Mouse (Mus musculus): ENCODE data around the gene Fra10ac1.

Fra10ac1 gene

DNA sequence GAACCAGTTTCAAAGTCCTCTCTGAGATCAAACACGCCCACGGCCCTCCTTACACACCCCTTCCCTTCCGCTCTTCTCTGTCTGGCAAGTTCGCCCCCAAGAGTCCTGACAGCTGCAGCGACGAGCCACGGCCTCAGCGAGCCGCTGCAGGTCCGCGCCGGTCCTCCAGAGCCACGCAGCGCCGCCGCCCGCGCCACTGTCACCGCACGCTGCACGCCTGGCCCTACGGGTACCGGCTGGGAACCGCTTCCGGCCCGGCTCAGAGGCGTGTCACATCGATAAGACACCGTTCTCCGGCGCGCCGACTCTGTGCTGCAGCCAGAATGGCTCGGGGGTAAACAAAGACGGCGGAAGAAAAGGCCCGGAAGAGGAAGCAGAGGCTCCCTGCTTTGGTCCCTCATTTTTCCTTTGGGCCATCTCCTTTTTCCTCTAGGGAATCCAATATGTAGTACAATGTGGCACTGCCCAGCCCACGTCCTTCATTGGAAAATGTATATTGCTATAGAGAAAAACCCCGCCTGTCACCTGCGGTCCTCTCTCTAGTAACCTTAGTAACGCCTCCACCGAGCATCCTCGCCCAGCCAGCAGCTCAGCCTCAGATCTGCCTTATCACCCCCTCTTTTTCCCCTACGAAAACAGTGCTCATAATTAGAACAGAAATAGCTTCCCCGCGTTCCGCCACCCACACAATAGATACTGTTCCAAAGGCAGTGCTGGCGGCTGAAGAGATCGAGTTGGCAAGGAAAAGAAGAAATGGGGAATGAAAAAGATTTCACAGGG lies at the start of gene Fra10ac1:
Gene Fra10ac1, minus strand, starts transcription at position 252 of the 780 bp plus-strand sequence.
- peak; percentile 93 to 97 for DNase-seq (ENCODE audit: inconsistent age in 2 of 2, low spot score in 1 of 2)

DNA sequence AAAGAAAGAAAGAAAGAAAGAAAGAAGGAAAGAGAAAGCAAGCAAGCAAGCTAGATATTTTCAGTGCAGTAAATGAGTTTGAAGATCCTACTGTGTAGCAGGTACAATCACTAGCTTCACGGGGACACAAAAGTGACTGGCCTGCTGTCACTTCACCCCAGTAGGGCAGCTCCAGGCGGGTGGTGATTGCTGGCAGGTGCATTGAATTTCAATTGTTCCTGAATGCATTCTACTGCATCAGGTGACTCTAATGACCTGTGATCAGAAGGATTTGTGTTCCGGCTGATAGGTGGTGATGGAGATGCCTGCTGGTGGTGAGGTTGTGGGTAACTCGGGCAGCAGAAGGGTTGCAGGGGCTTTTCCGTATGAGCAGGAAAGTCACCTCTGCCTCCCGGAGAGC lies 47.1 kb upstream of the Fra10ac1 start:
- DNase-seq (ENCODE audit: inconsistent age in 2 of 2, low spot score in 1 of 2) = no peak

DNA sequence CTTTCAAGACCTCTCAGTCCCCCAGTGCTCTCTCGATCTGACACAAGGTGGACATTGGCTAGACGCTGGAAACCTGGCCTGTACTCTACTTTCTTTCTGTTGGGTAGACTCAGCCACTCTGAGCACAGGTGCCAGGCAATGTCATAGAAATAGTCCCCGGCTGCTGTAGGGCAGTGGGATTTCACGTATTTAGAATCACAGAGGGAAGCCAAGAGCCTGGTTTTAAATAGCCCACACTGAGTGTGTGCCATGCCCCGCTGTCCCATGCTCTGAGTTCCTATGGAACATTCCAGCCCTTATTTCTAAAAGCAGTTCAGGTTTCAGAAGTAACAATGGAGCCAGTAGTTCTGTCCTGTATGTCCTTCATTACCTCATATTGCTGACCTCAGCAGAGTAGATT lies 43.5 kb upstream of the Fra10ac1 start:
- DNase-seq (ENCODE audit: inconsistent age in 2 of 2, low spot score in 1 of 2) = no peak

DNA sequence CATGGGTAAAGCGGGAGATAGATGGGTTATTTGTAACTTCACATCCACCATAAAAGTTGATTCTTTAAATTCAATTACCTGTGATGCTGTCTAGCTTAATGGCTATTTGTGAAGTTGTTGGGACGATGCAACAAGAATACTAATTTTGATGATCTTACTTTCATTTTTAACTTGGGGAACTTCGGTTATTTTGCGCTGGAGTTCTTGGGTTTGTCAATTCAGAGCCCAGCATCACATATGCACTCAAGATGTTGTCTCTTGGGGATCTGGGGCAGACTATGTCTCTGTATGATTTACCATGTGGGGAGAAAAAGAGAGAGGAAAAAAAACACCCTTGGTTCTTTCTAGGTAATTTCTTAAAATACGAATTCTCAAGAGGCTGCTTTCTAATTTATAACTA lies 41.8 kb upstream of the Fra10ac1 start:
- no peak for DNase-seq (ENCODE audit: inconsistent age in 2 of 2, low spot score in 1 of 2)

DNA sequence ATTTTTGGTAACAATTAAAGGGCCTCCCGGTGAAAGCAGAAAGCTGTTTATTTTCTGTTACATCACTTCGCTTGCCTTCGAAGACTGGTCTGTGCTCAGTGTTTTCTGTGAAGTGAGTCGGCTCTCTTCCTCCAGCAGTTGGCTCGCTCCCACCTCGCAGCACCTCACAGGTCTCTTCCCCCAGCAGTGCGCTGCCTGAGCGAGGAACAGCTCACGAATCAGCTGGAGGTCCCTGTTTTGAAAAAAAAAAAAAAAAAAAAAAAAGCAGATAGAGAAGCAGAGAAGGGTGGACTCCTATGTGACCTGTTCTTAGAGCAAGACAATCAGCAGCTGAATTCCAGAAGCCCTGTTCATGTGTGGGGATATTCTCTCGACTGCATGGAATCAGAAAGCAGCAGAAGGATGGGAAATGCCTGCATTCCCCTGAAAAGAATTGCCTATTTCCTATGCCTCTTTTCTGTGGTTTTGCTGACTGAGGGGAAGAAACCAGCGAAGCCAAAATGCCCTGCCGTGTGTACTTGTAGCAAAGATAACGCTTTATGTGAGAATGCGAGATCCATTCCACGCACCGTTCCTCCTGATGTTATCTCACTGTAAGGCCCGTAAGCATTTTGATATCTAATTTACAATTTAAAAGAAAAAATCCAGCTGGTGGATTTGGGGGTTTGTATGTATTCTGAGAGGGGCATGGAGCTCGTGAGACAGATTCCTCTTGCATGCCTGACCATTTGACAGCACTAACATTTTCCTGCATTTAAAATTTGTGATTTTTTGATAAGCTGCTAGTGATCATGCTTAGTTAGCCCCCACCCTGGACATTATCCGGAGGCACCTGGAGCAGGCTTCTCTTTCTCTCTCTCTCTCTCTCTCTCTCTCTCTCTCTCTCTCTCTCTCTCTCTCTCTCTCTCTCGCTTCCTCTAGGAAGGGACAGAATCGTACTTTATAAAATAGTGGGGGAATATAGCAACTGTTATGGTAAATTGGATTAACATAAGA lies 40.8 kb upstream of the Fra10ac1 start, which contains the start of gene Lgi1:
Gene Lgi1, plus strand, starts transcription at position 32 of the 996 bp plus-strand sequence.
- DNase-seq (ENCODE audit: inconsistent age in 2 of 2, low spot score in 1 of 2) = no peak

DNA sequence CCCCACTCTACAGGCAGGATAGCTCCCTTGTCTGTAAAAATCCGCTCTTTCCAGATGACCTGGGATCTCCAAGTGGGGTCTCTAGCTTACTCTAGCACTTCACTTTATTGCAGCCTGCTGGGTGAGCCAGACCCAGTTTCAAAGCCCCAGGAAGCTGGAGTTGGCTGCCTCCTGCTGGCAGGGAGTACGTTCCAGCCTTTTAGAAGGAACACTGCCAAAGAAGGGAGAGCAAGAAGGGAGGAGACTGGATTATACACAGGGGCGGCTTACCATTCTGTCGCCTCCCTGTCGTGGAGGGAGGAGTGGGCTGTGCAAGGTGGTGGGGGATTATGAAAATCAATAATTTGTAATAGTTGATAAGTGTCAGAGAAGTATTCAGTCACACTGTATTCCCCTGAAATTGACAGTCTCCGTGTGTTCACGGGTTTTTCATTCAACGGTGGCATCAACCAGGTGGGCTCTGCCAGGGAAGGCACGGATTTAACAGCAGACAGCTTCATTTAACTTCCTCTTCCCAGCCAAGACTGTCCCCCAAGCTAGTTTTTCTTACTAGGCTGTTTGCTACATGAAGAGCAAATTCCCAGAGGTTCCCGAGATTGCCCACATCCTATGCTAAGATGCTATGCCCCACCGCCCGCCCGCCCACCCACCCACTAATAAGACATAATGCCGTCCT lies 40.0 kb upstream of the Fra10ac1 start:
- DNase-seq (ENCODE audit: inconsistent age in 2 of 2, low spot score in 1 of 2) = peak; percentile 18 to 51

DNA sequence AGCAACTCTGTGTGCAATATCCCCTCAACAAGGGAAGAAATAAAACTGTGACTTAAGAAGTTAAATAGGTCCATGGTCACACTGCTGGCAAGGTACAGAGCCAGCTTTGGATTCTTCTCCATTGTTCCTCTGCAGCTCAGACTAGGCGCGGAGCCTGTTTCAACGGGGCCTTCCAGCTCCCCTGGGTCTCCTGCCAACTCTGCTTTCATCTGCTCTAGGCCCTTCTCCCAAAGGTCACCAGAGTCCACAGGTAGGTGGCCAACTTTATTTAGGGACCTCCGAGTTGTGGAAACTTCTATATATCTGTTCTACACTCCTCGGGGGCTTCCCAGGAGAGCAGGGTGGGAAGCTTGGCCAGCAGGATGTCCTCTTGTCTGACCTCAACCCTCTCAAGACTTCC lies 37.4 kb upstream of the Fra10ac1 start:
- no peak for DNase-seq (ENCODE audit: inconsistent age in 2 of 2, low spot score in 1 of 2)

DNA sequence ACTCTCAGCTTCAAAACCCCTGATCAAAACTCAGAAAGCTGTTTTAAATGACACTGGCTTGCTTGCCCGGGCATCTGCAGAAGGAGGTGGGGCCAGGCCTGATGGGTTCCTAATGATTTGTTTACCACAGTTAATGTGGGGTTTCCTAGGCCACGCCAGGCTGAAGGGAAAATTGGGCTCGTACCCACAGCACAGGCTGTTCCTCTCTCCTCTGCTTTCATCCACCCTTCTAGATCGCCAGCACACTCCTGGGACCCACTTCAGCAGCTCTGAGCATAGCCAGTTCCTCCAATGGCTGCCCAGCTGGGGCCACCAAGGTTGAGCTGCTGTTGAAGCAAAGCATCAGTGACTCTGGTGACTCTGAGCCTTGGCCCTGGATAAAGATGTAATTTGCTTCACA lies 36.4 kb upstream of the Fra10ac1 start:
- DNase-seq (ENCODE audit: inconsistent age in 2 of 2, low spot score in 1 of 2) = no peak

DNA sequence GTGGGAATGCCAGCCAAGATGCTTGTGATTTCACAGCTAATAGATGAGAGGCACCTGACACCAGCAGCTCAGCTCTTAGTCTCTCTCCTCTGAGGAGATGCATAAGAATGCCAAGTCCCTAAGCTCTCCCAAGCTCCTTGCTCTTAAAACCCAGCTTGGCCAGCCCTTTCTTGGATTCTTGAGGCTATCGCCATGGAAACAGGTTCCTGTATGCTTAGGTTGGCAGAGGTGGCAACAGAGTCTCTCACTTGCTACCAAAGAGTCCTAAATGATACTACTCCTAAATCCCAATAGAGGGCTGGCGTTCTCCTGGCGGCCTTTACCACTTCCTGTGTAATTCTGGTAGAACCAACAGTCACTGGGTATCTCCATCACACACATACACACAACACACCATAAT lies 35.5 kb upstream of the Fra10ac1 start:
- no peak for DNase-seq (ENCODE audit: inconsistent age in 2 of 2, low spot score in 1 of 2)

DNA sequence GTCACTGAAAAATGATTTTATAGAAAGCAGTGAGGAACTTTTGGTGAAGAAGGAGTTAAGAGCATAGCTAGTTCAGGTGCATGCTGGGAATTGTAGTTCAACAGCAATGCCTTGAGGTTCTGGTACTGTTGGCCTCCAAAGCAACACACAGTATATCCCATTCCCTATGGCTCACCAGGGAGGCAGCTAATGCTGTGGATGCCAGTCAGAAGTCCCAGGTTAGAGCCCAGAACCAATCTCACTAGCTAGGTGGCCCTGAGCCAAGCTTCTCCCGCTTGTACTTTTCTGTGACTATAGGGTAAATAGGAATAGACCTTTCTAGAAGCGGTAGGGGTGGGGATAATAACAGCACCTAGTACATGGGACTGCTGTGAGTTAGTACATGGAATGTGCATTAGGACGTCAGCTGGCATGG lies 34.7 kb upstream of the Fra10ac1 start:
- DNase-seq (ENCODE audit: inconsistent age in 2 of 2, low spot score in 1 of 2) = peak in 1 of 2 experiments; percentile 30

DNA sequence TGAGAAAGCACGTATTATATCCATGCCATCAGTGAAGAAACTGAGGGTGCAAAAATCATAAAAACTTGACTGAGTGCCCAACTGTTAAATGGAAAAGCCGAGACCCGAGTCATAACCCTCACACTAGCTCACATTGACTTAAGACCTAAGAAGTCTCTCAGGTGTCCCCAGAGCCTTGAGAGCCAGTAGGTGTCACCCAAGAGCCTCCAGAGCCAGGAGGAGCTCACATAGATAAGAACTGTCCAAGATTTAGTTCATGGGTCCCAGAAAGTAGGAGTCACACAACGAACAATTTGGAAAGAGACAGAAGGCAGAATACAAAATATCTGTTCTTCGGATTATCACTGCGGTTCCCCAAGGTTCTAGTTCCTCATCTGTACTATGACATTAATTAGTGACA lies 29.8 kb upstream of the Fra10ac1 start:
- peak; percentile 48 to 71 for DNase-seq (ENCODE audit: inconsistent age in 2 of 2, low spot score in 1 of 2)

DNA sequence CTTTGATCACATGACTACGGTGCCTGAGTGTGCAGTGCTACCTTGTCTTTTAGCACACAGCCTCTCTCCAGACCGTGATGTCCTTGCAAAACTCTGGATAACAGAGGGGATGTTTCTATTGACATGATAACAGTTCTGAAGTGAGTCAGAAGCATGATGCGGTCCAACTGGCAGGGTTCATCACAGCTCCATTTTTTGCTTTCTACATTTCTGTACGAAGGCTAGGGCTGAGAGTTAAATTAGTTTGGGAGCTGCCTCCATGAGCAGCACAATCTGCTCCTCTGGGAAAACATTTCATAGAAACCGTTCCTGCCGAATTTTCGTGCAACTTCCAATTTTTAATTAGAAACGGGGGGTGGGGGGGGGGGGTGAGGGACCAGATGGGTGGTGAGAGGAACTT lies 25.7 kb upstream of the Fra10ac1 start:
- DNase-seq (ENCODE audit: inconsistent age in 2 of 2, low spot score in 1 of 2) = no peak

DNA sequence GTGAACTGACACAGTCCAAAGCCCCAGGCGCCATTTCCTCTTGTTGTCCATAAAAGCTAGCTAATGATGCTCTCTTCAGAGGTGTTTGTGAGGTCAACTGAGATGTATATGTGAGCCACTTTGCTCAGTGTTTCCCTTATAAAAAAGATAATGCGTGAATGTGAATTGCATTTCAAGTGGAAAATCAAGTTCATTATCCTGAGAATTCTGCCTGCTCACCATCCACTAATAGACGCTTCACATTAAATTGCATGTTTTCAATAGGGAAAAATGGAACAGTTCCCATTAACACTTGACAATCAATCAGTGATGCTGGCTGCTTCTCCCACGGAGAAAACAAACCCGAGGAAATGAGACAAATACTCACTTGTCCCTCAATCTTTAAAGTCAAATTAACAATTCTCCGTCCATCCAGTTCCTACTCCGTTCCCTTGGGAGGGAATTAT lies 22.2 kb upstream of the Fra10ac1 start:
- DNase-seq (ENCODE audit: inconsistent age in 2 of 2, low spot score in 1 of 2) = no peak

DNA sequence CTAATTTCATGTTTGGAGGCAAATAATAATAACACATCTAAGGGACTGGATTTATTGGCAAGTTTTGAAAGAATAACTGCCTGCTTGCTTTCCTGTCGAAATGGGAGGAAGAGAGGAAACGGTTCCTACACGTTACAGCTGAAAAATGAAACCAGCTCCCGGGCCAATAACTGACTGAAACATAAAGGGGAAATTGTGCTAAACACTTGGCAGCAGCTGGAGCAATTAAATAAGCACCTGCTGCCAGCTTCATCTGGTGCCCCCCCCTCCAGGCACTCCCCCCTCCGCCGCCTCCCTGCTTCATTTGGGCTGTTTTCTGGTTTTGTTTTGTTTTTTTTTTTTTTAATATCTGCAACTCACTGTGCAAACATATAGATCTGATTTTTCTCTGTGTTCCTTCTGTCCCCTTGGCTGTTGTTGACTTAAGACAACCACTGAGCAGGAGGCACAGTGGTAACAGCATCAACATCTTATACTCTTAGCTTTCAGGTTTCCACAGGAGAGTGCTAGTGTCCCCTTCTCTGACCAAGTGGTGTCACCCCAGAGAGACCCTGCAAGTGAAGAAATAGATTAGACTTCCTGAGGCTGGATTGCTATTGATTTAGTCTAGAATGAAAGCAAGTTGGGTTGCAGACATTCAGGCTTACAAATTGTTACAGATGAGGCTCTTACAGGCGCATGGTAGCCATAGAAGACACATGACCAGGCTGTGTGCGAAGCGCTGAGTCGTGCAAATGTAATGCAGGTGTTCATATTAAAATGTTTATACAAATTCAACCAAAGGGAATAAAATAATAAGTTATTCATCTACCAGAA lies 21.6 kb upstream of the Fra10ac1 start:
- no peak for DNase-seq (ENCODE audit: inconsistent age in 2 of 2, low spot score in 1 of 2)

DNA sequence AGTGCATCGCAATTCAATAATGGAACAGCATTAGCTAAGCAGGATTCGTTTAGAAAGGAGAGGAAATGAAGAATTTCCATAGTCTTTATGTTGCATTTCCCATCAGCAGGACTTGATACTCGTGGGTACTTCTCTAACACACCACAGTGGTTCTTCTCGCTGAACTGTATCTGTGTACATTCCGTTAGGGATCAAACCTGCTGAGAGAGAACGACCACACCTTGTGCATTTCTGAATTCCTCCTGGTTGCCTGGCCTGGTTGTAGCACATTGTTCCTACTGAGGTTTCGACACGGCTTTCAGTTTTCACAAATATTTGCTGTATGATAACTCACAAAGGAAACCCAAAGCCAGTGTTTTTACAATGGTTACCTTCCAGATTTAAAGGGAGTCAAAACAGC lies 20.8 kb upstream of the Fra10ac1 start:
- DNase-seq (ENCODE audit: inconsistent age in 2 of 2, low spot score in 1 of 2) = no peak

DNA sequence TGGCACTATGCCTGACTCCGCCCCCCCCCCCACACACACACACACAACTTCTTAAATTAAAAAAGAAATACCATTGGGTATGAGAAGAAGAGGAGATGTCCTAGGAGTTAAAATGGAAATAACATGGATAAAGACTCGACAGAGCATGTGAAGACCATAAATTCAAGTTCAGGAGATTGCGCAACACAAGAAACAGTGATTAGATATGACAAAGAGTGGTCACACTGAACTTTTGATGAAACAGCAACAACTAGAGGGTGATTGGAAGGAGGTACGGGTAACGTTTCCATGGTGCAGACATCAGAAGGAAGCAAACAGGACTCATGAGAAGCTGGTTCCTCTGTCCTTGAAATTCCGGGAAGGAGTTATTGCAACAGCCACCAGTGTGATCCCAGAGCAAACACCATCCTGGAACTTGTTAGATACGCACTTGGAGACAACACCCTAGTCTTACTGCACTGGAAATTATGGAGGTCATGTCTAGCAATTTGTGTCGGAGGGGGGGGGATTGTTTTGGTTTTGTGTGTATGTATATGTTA lies 18.4 kb upstream of the Fra10ac1 start:
- DNase-seq (ENCODE audit: inconsistent age in 2 of 2, low spot score in 1 of 2) = no peak

DNA sequence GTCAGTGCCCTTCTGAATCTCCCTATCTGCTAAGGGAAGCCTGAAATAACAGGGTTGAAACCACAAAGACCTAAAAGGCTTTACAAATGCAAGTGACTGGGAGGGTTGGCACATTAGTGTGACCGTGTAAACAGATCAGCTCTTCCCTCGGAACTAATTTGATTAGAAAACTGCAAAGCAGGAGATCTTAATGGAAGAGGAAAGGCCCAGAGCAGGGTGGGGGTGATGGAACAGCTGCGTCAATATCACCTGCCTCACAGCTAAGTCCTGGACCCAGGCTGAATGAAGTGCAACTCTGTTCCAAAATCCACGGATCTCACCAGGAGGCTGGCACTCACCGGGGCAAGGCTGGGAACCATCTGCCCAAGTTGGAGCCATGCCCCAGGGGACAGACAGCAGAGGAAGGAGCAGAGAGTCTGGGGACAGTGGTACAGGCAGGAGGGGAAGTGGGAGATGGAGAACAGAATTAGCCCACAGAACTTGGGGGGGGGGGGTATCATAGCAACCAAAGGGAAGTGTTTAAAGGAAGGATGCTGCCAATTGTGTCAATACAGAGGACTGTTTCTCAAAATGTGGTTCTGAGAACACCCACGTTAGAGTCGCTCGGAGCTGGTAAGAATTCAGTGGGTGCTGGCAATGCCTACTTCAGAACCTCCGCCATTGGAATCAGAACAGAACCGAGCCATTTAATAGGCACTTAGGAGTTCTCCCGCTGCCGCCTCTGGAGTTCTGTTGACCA lies 14.4 kb upstream of the Fra10ac1 start:
- no peak for DNase-seq (ENCODE audit: inconsistent age in 2 of 2, low spot score in 1 of 2)

DNA sequence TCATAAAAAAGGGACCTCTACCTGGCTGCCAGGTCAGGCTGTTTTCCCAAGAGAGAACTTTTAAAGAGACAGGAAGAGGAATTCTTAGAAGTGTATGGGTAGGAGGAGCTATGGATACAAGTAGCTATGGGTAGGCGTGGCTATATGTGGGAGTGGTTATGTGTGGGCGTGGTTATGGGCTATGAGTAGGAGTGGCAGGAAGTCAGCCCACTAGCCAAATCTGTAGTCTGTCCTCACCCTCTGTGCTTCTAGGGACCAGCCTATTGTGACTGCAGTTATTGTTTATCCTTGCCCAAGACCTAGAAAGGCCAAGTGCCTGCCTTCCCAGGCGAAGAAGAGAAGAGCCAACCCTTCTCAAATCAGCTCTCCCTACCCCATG lies 13.9 kb upstream of the Fra10ac1 start:
- no peak for DNase-seq (ENCODE audit: inconsistent age in 2 of 2, low spot score in 1 of 2)

DNA sequence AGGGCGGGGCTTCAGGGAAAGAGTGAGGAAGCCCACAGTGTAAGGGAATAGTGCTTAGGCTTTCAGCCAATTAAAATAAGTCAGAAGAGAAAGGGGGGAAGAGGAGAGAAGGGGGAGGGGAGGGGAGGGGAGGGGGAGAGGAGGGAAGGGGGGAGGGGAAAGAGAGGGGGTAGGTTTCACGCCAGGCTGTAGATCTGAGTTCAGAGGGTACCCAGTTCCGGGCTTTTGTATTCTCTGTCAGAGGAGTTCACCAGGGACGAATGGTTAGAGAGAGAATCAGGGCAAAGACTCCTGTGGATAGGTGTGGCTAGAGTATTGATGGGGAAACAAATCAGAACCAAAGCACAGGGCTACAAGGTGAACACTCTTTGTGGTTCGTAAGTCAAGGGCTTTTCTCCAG lies 12.6 kb upstream of the Fra10ac1 start:
- no peak for DNase-seq (ENCODE audit: inconsistent age in 2 of 2, low spot score in 1 of 2)

Measured in adrenal gland, adult (tissue).